Mouse (Mus musculus): ENCODE results near the gene Pip4k2a. TPM values are rescaled to one million over a fixed set of nuclear protein-coding genes. Genes with fewer than 3 reads are reported as not detected.

Pip4k2a gene
- polyA plus RNA-seq, 1 experiment from 2014 or later: 11.8 TPM

DNA sequence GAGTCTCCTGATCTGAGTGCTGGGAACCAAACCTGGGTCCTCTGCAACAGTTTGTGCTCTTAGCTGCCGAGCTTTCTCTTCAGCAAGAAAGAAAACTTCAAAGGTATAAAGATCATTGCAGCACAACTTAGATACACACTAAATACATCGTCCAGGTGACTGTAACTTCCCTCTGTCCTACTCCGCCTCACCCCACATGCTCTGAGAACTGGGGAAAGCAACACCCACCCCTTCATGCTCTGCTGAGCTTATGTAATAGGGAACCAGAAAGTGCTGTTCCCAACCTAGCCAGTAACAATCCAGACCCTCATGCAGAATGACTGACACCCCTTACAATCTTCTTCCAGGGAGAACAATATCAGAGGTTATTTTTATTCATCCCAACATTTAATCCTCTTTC lies 41.5 kb downstream of the Pip4k2a start:
- Histone ChIP-seq H3K9ac (replicated peaks; ENCODE audit: low read length) (no peak overlapping the region), H3K27me3 (ENCODE audit: control insufficient read depth, insufficient read depth, low read length) (no peaks in the 10 kb centered on the region), H3K9me3 (ENCODE audit: control insufficient read depth, low read length) (no peaks in the 10 kb centered on the region), H3K27ac (replicated peaks; ENCODE audit: low read depth, low read length) (no peak overlapping the region), H3K4me1 (ENCODE audit: control insufficient read depth, insufficient read depth, low read length) (peaks cover 9% of the 10 kb centered on the region; the same call in 1 of the 2 replicates), H3K4me2 (ENCODE audit: low read length) (no peak overlapping the region), H3K4me3 (replicated peaks; ENCODE audit: low read depth, low read length) (no peak overlapping the region), H3K36me3 (ENCODE audit: control insufficient read depth, insufficient read depth, low read length) (no peaks in the 10 kb centered on the region)
- 65% methylated on average over 3 of the region's 3 CpGs for WGBS
- ATAC-seq (ENCODE audit: low FRiP score, low TSS enrichment) (no peak), DNase-seq (no peak)

DNA sequence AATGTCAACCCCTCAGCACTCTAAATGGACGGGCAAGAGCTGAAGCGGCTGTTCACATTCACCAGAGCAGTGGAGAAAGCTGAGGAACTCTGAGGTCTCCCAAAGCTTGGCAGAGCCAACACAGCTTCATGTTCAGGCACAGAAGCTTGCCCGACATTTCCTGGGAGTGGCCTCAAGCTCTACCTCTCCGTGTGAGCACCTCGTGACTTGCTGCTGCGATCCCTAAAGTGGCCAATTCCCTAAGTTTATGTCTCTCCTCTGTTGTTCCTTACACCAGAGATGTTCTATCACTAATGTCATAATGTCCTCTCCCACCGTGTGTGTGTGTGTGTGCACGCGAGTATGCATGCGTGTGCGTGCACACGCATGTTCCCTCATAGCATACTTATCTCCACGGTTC lies 42.3 kb downstream of the Pip4k2a start:
- no peak for ATAC-seq (ENCODE audit: low FRiP score, low TSS enrichment)
- no peak overlapping the region for H3K9ac ChIP-seq (replicated peaks; ENCODE audit: low read length)
- no peaks in the 10 kb centered on the region for H3K9me3 ChIP-seq (ENCODE audit: control insufficient read depth, low read length)
- H3K4me2 ChIP-seq (ENCODE audit: low read length): no peak overlapping the region
- WGBS: 93% methylated on average over 13 of the region's 13 CpGs
- H3K27ac ChIP-seq (replicated peaks; ENCODE audit: low read depth, low read length): no peak overlapping the region
- H3K4me3 ChIP-seq (replicated peaks; ENCODE audit: low read depth, low read length): no peak overlapping the region
- H3K4me1 ChIP-seq (ENCODE audit: control insufficient read depth, insufficient read depth, low read length): peaks cover 9% of the 10 kb centered on the region; the same call in 1 of the 2 replicates
- no peaks in the 10 kb centered on the region for H3K36me3 ChIP-seq (ENCODE audit: control insufficient read depth, insufficient read depth, low read length)
- DNase-seq: no peak
- H3K27me3 ChIP-seq (ENCODE audit: control insufficient read depth, insufficient read depth, low read length): no peaks in the 10 kb centered on the region

DNA sequence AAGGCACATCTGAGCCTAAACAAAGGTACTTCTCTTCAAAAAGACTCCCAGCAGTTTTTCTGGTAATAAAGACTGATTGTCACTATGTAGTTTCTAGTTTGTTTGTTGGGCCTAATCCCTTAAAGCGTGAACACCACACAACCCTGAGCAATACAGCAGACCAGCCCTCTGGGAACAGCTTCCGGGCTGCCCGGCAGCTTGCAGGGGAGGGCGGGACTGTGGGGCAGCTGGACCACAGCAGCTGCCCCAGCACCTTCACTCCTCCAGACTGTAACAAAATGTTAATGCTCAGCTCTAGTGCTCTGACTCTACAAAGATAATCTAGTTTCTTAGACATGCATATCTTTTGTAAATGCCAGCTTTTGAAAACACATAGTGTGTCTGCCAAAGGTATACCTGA lies 42.9 kb downstream of the Pip4k2a start:
- peak; percentile 43; the same call in 1 of the 2 replicates for ATAC-seq (ENCODE audit: low FRiP score, low TSS enrichment)
- H3K9me3 ChIP-seq (ENCODE audit: control insufficient read depth, low read length): no peaks in the 10 kb centered on the region
- 9% methylated on average over 4 of the region's 4 CpGs for WGBS

DNA sequence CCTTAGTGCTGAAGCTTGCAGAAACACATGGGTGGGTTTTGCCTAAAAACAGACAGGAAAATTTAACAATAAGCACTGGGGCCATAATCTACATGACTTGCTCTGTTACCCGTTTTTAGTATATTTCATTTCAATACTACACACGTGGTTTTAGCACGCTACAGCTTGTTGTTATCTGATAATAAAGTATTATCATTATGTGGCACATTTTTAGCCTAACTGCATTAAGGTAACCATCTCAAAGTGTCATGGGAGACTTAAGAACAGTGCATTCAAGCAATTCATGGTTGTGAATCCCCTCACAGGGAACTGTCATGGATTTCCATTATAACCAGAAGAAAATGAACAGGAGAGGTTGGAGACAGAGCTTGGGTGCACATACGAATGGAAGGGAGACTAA lies 43.5 kb downstream of the Pip4k2a start:
- Histone ChIP-seq H3K4me3 (replicated peaks; ENCODE audit: low read depth, low read length) (no peak overlapping the region), H3K9ac (replicated peaks; ENCODE audit: low read length) (no peak overlapping the region), H3K27me3 (ENCODE audit: control insufficient read depth, insufficient read depth, low read length) (no peaks in the 10 kb centered on the region), H3K4me2 (ENCODE audit: low read length) (no peak overlapping the region), H3K27ac (replicated peaks; ENCODE audit: low read depth, low read length) (no peak overlapping the region), H3K36me3 (ENCODE audit: control insufficient read depth, insufficient read depth, low read length) (no peaks in the 10 kb centered on the region), H3K4me1 (ENCODE audit: control insufficient read depth, insufficient read depth, low read length) (peaks cover 9% of the 10 kb centered on the region; the same call in 1 of the 2 replicates), H3K9me3 (ENCODE audit: control insufficient read depth, low read length) (no peaks in the 10 kb centered on the region)
- 66% methylated on average over 4 of the region's 4 CpGs for WGBS
- ATAC-seq (ENCODE audit: low FRiP score, low TSS enrichment) (no peak), DNase-seq (no peak)

More for the DNA sequence above, 42.9 kb downstream of the Pip4k2a start:
- H3K4me2 ChIP-seq (ENCODE audit: low read length): no peak overlapping the region
- H3K27me3 ChIP-seq (ENCODE audit: control insufficient read depth, insufficient read depth, low read length): no peaks in the 10 kb centered on the region
- no peak overlapping the region for H3K4me3 ChIP-seq (replicated peaks; ENCODE audit: low read depth, low read length)
- DNase-seq: no peak
- H3K9ac ChIP-seq (replicated peaks; ENCODE audit: low read length): no peak overlapping the region
- H3K27ac ChIP-seq (replicated peaks; ENCODE audit: low read depth, low read length): no peak overlapping the region
- peaks cover 9% of the 10 kb centered on the region; the same call in 1 of the 2 replicates for H3K4me1 ChIP-seq (ENCODE audit: control insufficient read depth, insufficient read depth, low read length)
- no peaks in the 10 kb centered on the region for H3K36me3 ChIP-seq (ENCODE audit: control insufficient read depth, insufficient read depth, low read length)

DNA sequence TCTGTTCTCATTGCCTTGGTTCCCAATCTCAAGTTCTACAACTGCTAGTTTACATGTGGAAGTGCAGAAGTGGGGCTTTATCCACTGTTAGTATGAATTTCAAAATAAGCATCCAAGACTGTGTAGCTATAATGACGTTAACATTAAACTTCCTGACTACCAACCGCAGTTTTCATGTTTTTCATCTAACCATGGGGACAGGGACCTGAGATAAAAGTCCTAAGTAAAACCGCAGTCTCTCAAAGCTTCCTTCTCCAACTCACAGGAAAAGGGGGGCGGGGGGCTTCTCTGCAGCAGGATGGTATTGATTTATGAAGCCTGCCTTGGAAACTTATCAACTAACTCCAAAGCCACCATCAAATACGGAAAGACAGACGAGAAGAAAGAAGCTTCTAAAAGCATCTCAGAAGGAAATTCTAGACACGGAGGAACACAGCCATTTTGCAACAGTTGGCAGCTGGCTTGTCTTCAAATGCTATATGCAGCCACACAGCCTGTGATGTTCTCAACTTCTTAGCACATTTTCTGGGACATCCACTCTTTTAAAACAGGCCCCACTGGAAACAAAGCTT lies 45.7 kb downstream of the Pip4k2a start:
- ATAC-seq (ENCODE audit: low FRiP score, low TSS enrichment): no peak
- Histone ChIP-seq H3K4me1 (ENCODE audit: control insufficient read depth, insufficient read depth, low read length) (peaks cover 9% of the 10 kb centered on the region; the same call in 1 of the 2 replicates), H3K27ac (replicated peaks; ENCODE audit: low read depth, low read length) (no peak overlapping the region), H3K9me3 (ENCODE audit: control insufficient read depth, low read length) (no peaks in the 10 kb centered on the region), H3K27me3 (ENCODE audit: control insufficient read depth, insufficient read depth, low read length) (no peaks in the 10 kb centered on the region), H3K4me3 (replicated peaks; ENCODE audit: low read depth, low read length) (no peak overlapping the region), H3K9ac (replicated peaks; ENCODE audit: low read length) (no peak overlapping the region), H3K4me2 (ENCODE audit: low read length) (no peak overlapping the region), H3K36me3 (ENCODE audit: control insufficient read depth, insufficient read depth, low read length) (no peaks in the 10 kb centered on the region)
- WGBS: 87% methylated on average over 7 of the region's 7 CpGs
- DNase-seq: no peak

DNA sequence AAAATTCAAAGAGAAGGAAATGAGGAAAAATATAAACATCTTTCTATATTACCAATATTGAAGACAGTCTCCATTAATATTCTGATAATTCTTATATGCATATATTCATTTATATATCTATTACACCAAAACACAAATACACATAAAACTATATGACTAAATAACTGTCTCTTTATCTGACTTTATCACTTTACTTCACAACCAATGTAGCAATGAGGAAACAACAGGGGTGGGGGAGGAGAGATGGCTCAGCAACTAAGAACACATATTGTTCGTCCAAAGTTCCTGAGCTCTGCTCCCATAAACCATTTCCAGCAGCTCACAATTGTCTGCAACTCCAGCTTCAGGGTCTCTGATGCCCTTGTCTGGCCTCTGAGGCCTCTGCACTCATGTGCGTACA lies 47.2 kb downstream of the Pip4k2a start:
- Histone ChIP-seq H3K27ac (replicated peaks; ENCODE audit: low read depth, low read length) (no peak overlapping the region), H3K4me1 (ENCODE audit: control insufficient read depth, insufficient read depth, low read length) (peaks cover 9% of the 10 kb centered on the region; the same call in 1 of the 2 replicates), H3K27me3 (ENCODE audit: control insufficient read depth, insufficient read depth, low read length) (no peaks in the 10 kb centered on the region), H3K9ac (replicated peaks; ENCODE audit: low read length) (no peak overlapping the region), H3K4me2 (ENCODE audit: low read length) (no peak overlapping the region), H3K36me3 (ENCODE audit: control insufficient read depth, insufficient read depth, low read length) (no peaks in the 10 kb centered on the region), H3K4me3 (replicated peaks; ENCODE audit: low read depth, low read length) (no peak overlapping the region), H3K9me3 (ENCODE audit: control insufficient read depth, low read length) (no peaks in the 10 kb centered on the region)
- ATAC-seq (ENCODE audit: low FRiP score, low TSS enrichment) (no peak), DNase-seq (no peak)
- 71% methylated on average over 2 of the region's 2 CpGs for WGBS

DNA sequence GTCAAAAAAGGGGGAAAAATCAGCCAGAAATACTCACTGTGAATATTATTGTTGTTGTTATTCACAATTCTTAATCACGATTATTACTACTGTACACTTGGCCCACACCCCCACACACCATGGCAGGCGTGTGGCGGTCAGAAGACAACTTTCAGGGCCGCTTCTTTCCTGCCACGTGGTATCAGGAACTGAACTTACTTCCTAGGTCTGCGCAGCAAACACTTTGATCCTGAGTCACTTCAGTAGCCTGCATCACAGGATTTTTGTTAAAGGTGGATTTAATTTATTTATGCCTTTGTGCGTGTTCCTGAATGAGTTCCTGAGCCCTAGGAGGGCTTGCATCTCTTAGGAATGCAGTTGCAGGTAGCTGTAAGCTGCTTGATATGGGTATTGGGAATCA lies 49.2 kb downstream of the Pip4k2a start:
- no peak overlapping the region for H3K4me3 ChIP-seq (replicated peaks; ENCODE audit: low read depth, low read length)
- ATAC-seq (ENCODE audit: low FRiP score, low TSS enrichment): no peak
- H3K9me3 ChIP-seq (ENCODE audit: control insufficient read depth, low read length): no peaks in the 10 kb centered on the region
- H3K4me1 ChIP-seq (ENCODE audit: control insufficient read depth, insufficient read depth, low read length): no peaks in the 10 kb centered on the region
- H3K36me3 ChIP-seq (ENCODE audit: control insufficient read depth, insufficient read depth, low read length): no peaks in the 10 kb centered on the region
- no peak overlapping the region for H3K27ac ChIP-seq (replicated peaks; ENCODE audit: low read depth, low read length)
- H3K4me2 ChIP-seq (ENCODE audit: low read length): no peak overlapping the region
- no peaks in the 10 kb centered on the region for H3K27me3 ChIP-seq (ENCODE audit: control insufficient read depth, insufficient read depth, low read length)
- no peak overlapping the region for H3K9ac ChIP-seq (replicated peaks; ENCODE audit: low read length)
- no peak for DNase-seq
- WGBS: 84% methylated on average over 7 of the region's 7 CpGs

DNA sequence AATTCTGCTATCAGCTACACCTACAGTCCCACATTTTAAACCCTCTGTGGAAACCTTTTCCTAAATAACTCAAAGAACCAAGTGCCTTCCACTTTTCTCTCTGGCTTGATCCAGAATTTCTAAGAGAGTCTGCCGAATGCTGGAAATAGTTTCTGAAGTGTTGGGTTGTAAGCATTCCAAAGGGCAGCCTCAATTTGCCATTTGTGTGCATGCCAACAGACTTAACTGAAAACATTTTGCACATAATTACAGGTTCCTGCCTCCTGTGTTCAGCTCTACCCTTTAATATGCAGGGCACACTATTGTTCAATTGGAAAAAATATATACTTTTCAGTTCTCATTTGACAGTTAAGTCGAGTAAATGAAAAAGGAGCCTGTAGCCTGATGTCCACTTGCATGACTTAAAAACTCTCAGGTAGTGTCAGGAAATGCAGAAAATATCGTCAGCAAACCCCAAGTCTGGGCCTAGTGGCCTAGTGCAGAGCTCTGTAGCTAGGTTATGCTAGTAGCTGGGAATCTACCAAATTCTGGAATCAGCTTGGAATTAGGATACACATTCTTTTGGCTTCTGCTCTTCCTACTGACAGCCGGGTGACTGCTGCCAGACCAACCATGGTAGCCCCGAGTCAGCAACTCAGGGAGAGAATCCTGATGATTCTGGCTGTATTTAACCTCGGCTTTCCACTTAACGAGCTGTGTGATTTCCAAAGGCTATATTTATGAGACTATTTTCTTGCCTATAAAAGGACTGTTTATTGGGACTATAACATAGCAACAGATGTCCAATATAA lies 50.1 kb downstream of the Pip4k2a start:
- DNase-seq (no peak), ATAC-seq (ENCODE audit: low FRiP score, low TSS enrichment) (no peak)
- Histone ChIP-seq H3K27me3 (ENCODE audit: control insufficient read depth, insufficient read depth, low read length) (no peaks in the 10 kb centered on the region), H3K4me1 (ENCODE audit: control insufficient read depth, insufficient read depth, low read length) (no peaks in the 10 kb centered on the region), H3K4me2 (ENCODE audit: low read length) (no peak overlapping the region), H3K27ac (replicated peaks; ENCODE audit: low read depth, low read length) (no peak overlapping the region), H3K9ac (replicated peaks; ENCODE audit: low read length) (no peak overlapping the region), H3K9me3 (ENCODE audit: control insufficient read depth, low read length) (no peaks in the 10 kb centered on the region), H3K4me3 (replicated peaks; ENCODE audit: low read depth, low read length) (no peak overlapping the region), H3K36me3 (ENCODE audit: control insufficient read depth, insufficient read depth, low read length) (no peaks in the 10 kb centered on the region)
- WGBS: 83% methylated on average over 7 of the region's 7 CpGs

DNA sequence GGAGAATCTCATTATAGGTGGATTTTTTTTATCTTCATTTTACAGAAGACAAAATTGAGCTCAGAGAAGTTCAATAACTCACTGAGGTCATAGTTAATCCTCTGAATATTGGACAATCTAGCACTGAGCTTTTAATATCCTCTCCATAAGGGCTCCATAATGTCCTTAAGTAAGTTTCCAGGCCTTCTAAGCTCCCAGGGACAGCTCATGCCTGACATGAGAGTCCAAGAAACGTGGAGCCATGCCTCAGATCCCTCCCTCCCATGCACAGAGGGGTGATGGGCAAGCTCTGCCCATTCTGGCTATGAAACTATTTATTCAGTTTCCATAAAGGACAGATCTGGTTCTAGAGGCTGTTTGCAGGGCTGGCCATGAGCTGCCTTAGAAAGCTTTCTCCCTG lies 52.5 kb downstream of the Pip4k2a start:
- no peak overlapping the region for H3K9ac ChIP-seq (replicated peaks; ENCODE audit: low read length)
- ATAC-seq (ENCODE audit: low FRiP score, low TSS enrichment) (no peak), DNase-seq (no peak)
- H3K4me1 ChIP-seq (ENCODE audit: control insufficient read depth, insufficient read depth, low read length): peaks cover 10% of the 10 kb centered on the region
- no peaks in the 10 kb centered on the region for H3K36me3 ChIP-seq (ENCODE audit: control insufficient read depth, insufficient read depth, low read length)
- no peaks in the 10 kb centered on the region for H3K27me3 ChIP-seq (ENCODE audit: control insufficient read depth, insufficient read depth, low read length)
- no peak overlapping the region for H3K27ac ChIP-seq (replicated peaks; ENCODE audit: low read depth, low read length)
- H3K9me3 ChIP-seq (ENCODE audit: control insufficient read depth, low read length): no peaks in the 10 kb centered on the region
- H3K4me2 ChIP-seq (ENCODE audit: low read length): no peak overlapping the region
- 56% methylated on average over 1 of the region's 1 CpGs for WGBS
- no peak overlapping the region for H3K4me3 ChIP-seq (replicated peaks; ENCODE audit: low read depth, low read length)
